Mouse (Mus musculus) heart, embryonic 14.5 days (tissue): Measurements from ENCODE around the gene Klk6. TPM values are rescaled to one million over a fixed set of nuclear protein-coding genes. Genes with fewer than 3 reads are reported as not detected.

Experiments used
- ATAC-seq: fragments of 200-750 bp; cut with Nextera tagmentation; 2 replicates; pipeline ENCODE4 v1.8.0; 2017; ENCODE audit warnings: low read depth, moderate TSS enrichment; ENCODE audit not compliant: insufficient number of reproducible peaks, insufficient read depth, low FRiP score
- H3K27ac ChIP-seq, 2 experiments: fragments of 200-500 bp in 1 of 2; fragments of 300-500 bp in 1 of 2; sonication (generic) in 1 of 2; replicated peaks in 1 of 2; 2 replicates each; pipeline ENCODE4 v1.5.1; 2012 to 2014; ENCODE audit warnings: low read depth in 2 of 2, low read length in 2 of 2, control low read depth in 1 of 2, mild to moderate bottlenecking in 1 of 2, mixed read lengths in 1 of 2; ENCODE audit not compliant: control insufficient read depth in 1 of 2, insufficient read depth in 1 of 2
- H3K27me3 ChIP-seq: fragments of 300-500 bp; sonication (generic); 2 replicates; pipeline ENCODE4 v1.6.1; 2014; ENCODE audit warnings: mild to moderate bottlenecking, low read length, control low read depth; ENCODE audit not compliant: control insufficient read depth, insufficient read depth
- H3K36me3 ChIP-seq: fragments of 300-500 bp; sonication (generic); 2 replicates; pipeline ENCODE4 v1.6.1; 2014; ENCODE audit warnings: mild to moderate bottlenecking, control low read depth, low read length, mixed read lengths; ENCODE audit not compliant: control insufficient read depth, insufficient read depth
- H3K4me1 ChIP-seq, 2 experiments: fragments of 200-500 bp in 1 of 2; fragments of 300-500 bp in 1 of 2; sonication (generic) in 1 of 2; 2 replicates each; pipeline ENCODE4 v1.6.1; 2012 to 2014; ENCODE audit warnings: low read length in 2 of 2, control low read depth in 1 of 2, mixed read lengths in 1 of 2; ENCODE audit not compliant: control insufficient read depth in 2 of 2, insufficient read depth in 2 of 2
- H3K4me2 ChIP-seq: fragments of 300-500 bp; sonication (generic); 2 replicates; pipeline ENCODE4 v1.6.1; 2014; ENCODE audit warnings: mild to moderate bottlenecking, low read length
- H3K4me3 ChIP-seq, 2 experiments: fragments of 200-500 bp in 1 of 2; fragments of 300-500 bp in 1 of 2; sonication (generic) in 1 of 2; 2 replicates each; pipeline ENCODE4 v1.5.1; 2012 to 2014; ENCODE audit warnings: low read length in 2 of 2, mild to moderate bottlenecking in 2 of 2, control low read depth in 1 of 2, low read depth in 1 of 2, moderate library complexity in 1 of 2; ENCODE audit not compliant: control insufficient read depth in 1 of 2, insufficient read depth in 1 of 2
- H3K9ac ChIP-seq: fragments of 300-500 bp; sonication (generic); 2 replicates; pipeline ENCODE4 v1.6.1; 2014; ENCODE audit warnings: mild to moderate bottlenecking, low read length
- H3K9me3 ChIP-seq: fragments of 300-500 bp; sonication (generic); 2 replicates; pipeline ENCODE4 v1.6.1; 2016; ENCODE audit warnings: low read length, control low read depth; ENCODE audit not compliant: control insufficient read depth
- WGBS: fragments of 180-500 bp; shearing (Covaris S2); extraction: QIAGEN DNeasy Blood & Tissue Kit; methylation state at CpG from one replicate; pipeline ENCODE4 v1.1.7; 2014; 5-methylcytosine and 5-hydroxymethylcytosine counted together
- polyA plus RNA-seq: library from polyadenylated mRNA; unstranded; fragments of >200 nt; fragmentation: Nextera tagmentation; extraction: Ambion mirVana; gene quantifications from 2 replicates; pipeline ENCODE4 v1.2.1, GENCODE M21; 2014

Klk6 gene
- polyA plus RNA-seq, 1 experiment from 2014 or later = not detected

- Histone ChIP-seq H3K4me1 (peaks cover 9 to 11% of the 10 kb centered on the region in 2 experiments; a peak in 2 of 4 replicates), H3K4me3 (peak overlapping the region; percentile 57 to 64), H3K27me3 (peaks cover 28% of the 10 kb centered on the region), H3K9me3 (no peaks in the 10 kb centered on the region), H3K9ac (no peak overlapping the region), H3K27ac (no peak overlapping the region), H3K36me3 (no peaks in the 10 kb centered on the region), H3K4me2 (peak overlapping the region; percentile 83)
- ATAC-seq = no peak; the same call in 1 of the 2 replicates
- 8% methylated on average over 8 of the region's 8 CpGs for WGBS
These were observed 27.9 kb upstream of the Klk6 start for GRCm38 (mm10) chr7:43796355-43796754.

GRCm38 (mm10) chr7:43797333-43797769 lies 26.9 kb upstream of the Klk6 start, which contains the start of gene Klk8:
TSS of gene Klk8 (plus strand) at chr7:43797577.
- Histone ChIP-seq H3K4me1 (peaks cover 9 to 11% of the 10 kb centered on the region in 2 experiments; a peak in 2 of 4 replicates), H3K36me3 (no peaks in the 10 kb centered on the region), H3K27me3 (peaks cover 28% of the 10 kb centered on the region), H3K4me2 (peak within 1 kb of the TSS; percentile 83), H3K27ac (no peak within 1 kb of the TSS), H3K9ac (peak within 1 kb of the TSS; percentile 51), H3K4me3 (peak within 1 kb of the TSS; percentile 57 to 64), H3K9me3 (no peaks in the 10 kb centered on the region)
- under 1% methylated on average over 28 of the region's 28 CpGs for WGBS
- no peak for ATAC-seq

- H3K4me1 ChIP-seq = peaks cover 9 to 11% of the 10 kb centered on the region in 2 experiments; a peak in 2 of 4 replicates
- no peaks in the 10 kb centered on the region for H3K36me3 ChIP-seq
- peak overlapping the region; percentile 83 for H3K4me2 ChIP-seq
- H3K27ac ChIP-seq = no peak overlapping the region
- ATAC-seq = 0 out of 2 replicates have a peak, but pooled peaks have one; percentile 18
- peaks cover 28% of the 10 kb centered on the region for H3K27me3 ChIP-seq
- H3K9ac ChIP-seq = peak overlapping the region; percentile 51; the same call in 1 of the 2 replicates
- H3K9me3 ChIP-seq = no peaks in the 10 kb centered on the region
- peak overlapping the region; percentile 57 to 64 for H3K4me3 ChIP-seq
- 32% methylated on average over 13 of the region's 13 CpGs for WGBS
These were observed 26.3 kb upstream of the Klk6 start for GRCm38 (mm10) chr7:43797844-43798462.

- Histone ChIP-seq H3K36me3 (no peaks in the 10 kb centered on the region), H3K9ac (no peak overlapping the region), H3K27ac (no peak overlapping the region), H3K4me2 (no peak overlapping the region), H3K4me1 (peaks cover 9 to 11% of the 10 kb centered on the region in 2 experiments; a peak in 2 of 4 replicates), H3K27me3 (peaks cover 28% of the 10 kb centered on the region), H3K4me3 (no peak overlapping the region), H3K9me3 (no peaks in the 10 kb centered on the region)
- no peak for ATAC-seq
- 73% methylated on average over 7 of the region's 7 CpGs for WGBS
These were observed 24.4 kb upstream of the Klk6 start for GRCm38 (mm10) chr7:43799876-43800275.

GRCm38 (mm10) chr7:43810994-43811393 lies 13.3 kb upstream of the Klk6 start, which contains the start of gene Klk7:
TSS of gene Klk7 (plus strand) at chr7:43811294.
- Histone ChIP-seq H3K27me3 (no peaks in the 10 kb centered on the region), H3K9me3 (no peaks in the 10 kb centered on the region), H3K9ac (no peak within 1 kb of the TSS), H3K4me2 (no peak within 1 kb of the TSS), H3K36me3 (no peaks in the 10 kb centered on the region), H3K4me3 (no peak within 1 kb of the TSS), H3K27ac (no peak within 1 kb of the TSS), H3K4me1 (no peaks in the 10 kb centered on the region)
- ATAC-seq = no peak
- 36% methylated on average over 5 of the region's 5 CpGs for WGBS

- Histone ChIP-seq H3K36me3 (no peaks in the 10 kb centered on the region), H3K9me3 (no peaks in the 10 kb centered on the region), H3K4me2 (no peak overlapping the region), H3K9ac (no peak overlapping the region), H3K27ac (no peak overlapping the region), H3K27me3 (no peaks in the 10 kb centered on the region), H3K4me3 (no peak overlapping the region), H3K4me1 (no peaks in the 10 kb centered on the region)
- 74% methylated on average over 7 of the region's 7 CpGs for WGBS
- ATAC-seq = no peak
These were observed 9.1 kb upstream of the Klk6 start for GRCm38 (mm10) chr7:43815211-43815610.

GRCm38 (mm10) chr7:43816746-43817145 lies 7.6 kb upstream of the Klk6 start:
- no peak for ATAC-seq
- Histone ChIP-seq H3K4me3 (no peak overlapping the region), H3K4me2 (no peak overlapping the region), H3K27me3 (no peaks in the 10 kb centered on the region), H3K9ac (no peak overlapping the region), H3K4me1 (no peaks in the 10 kb centered on the region), H3K27ac (no peak overlapping the region), H3K36me3 (no peaks in the 10 kb centered on the region), H3K9me3 (no peaks in the 10 kb centered on the region)
